Mouse (Mus musculus) erythroblast, embryonic 14.5 days (primary cell): ENCODE measurements around the gene B3gat2.

Experiments
- GATA1 ChIP-seq: IDR thresholded peaks from 2 replicates; pipeline ENCODE4 v1.6.1; 2012; ENCODE audit warnings: low read length, inconsistent platforms, mixed read lengths
- TAL1 ChIP-seq: IDR thresholded peaks from 3 replicates; pipeline ENCODE4 v1.6.1; 2012; ENCODE audit warnings: low read length, inconsistent platforms, mixed read lengths

GRCm38 (mm10) chr1:23720326-23720725 lies 41.2 kb upstream of the B3gat2 start:
- TF ChIP-seq GATA1 (no peak), TAL1 (no peak)
